Mouse (Mus musculus) thymus, postnatal 14 days (tissue): ENCODE results near the gene V1ra8.
"Not testable (repeated sequence)": the region's sequence is repeated elsewhere in the genome, so short reads cannot be mapped to it uniquely, and the experiment has no call there.

ENCODE experiments used
- DNase-seq: peaks from one replicate; pipeline ENCODE4 v3.0.0; 2021

The V1ra8 gene

GRCm38 (mm10) chr6:90202493-90202892 is at the start of gene V1ra8:
V1ra8 (plus strand) TSS chr6:90202793.
- not testable (repeated sequence) for DNase-seq

DNA sequence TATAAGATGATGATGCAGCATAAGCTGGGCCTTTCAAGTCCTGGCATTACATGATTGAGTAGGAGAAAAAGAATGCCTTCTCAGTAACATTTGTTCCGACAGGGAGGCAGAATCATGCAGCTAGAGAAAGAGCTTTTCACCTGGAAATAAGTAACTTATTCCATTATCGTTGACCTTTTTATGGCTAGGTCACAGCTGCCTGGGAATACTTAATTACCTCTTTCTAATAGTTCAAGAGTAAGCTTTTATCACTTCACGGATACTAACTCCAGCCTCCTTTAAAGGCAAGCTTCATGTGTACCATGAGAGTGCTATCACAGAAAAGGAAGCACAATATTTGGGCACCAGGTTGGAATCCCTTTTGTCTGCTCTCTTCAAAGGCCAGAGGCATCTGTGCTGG is 42.5 kb upstream of the V1ra8 start:
- no peak for DNase-seq

GRCm38 (mm10) chr6:90174508-90174907 is 28.1 kb upstream of the V1ra8 start, which contains the start of gene Vmn1r52:
Vmn1r52 (plus strand) TSS chr6:90174808.
- DNase-seq = no peak

- no peak for DNase-seq
These were observed 21.7 kb downstream of the V1ra8 start, which contains the start of gene Vmn1r53 for GRCm38 (mm10) chr6:90224338-90224737. Vmn1r53 (minus strand) TSS chr6:90224438.

DNA sequence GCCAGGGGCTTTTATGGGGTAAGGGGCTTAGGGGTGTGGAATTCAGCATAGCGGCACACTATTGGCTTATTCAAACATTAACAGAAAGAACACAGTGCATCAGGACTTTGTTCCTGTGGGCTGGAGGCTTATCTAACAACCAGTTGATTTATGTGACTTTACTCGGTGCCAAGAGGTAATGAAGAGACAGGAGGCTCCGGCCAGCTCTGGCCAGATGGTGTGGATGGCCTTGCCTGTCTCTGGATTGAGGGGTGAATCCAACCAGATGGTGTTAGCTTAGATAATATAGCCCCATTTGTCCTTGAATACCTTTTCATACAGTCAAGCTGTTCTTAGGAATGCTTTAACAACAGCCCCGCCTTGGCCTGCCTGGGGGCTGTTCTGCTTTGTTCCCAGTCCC is 29.5 kb downstream of the V1ra8 start:
- not testable (repeated sequence) for DNase-seq

- no peak for DNase-seq
These were observed 30.1 kb downstream of the V1ra8 start for GRCm38 (mm10) chr6:90232681-90233080.

DNA sequence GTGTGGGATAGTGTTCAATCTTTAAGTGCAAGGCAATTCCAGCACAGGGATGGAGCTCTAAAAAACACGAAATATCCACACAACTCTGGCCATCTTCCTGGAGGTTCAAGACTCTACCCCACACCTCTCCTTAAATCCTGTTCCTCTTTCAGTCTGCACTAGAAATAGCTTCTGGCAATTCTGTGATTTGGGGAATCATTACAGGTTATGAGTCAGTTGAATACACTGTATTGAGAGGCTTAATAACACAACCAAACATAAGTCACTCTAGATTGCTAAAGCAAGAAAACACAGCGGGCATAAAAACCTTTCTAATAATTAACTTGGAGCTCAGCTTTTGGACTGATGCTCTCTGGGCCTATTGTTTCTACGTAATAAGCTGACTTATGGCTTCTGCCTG is 41.4 kb downstream of the V1ra8 start:
- no peak for DNase-seq

DNA sequence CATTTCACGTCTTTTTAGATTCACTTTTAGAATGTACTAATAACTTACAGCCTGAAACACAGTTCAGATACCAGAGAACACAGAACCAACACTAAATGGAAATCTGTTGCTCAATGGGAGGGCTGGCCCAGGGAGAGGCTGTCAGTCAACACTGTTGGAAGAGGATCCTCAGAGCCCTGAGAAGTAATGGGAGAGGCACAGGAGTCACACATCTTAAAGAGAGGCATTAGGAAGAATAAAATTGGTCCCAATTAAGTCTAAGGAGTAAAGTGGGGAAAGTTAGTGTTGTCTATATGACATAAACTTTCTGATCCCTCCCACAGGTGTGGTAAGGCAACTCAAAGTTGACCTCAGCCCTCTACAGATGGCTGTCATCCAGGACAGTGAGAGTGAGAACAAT is 43.4 kb downstream of the V1ra8 start, which contains the start of gene Vmn1r54:
Vmn1r54 (plus strand) TSS at position 301 of the 400 bp plus-strand sequence.
- DNase-seq = no peak
